Mouse (Mus musculus) spleen, postnatal 4 days (tissue): ENCODE data around the gene Retreg3.
"Not testable (repeated sequence)": the region's sequence is repeated elsewhere in the genome, so short reads cannot be mapped to it uniquely, and the experiment has no call there.

Source experiments
- DNase-seq, 2 experiments: peaks; one replicate each; pipeline ENCODE4 v3.0.0; 2022; ENCODE audit warnings: low spot score in 2 of 2

Retreg3 gene

DNA sequence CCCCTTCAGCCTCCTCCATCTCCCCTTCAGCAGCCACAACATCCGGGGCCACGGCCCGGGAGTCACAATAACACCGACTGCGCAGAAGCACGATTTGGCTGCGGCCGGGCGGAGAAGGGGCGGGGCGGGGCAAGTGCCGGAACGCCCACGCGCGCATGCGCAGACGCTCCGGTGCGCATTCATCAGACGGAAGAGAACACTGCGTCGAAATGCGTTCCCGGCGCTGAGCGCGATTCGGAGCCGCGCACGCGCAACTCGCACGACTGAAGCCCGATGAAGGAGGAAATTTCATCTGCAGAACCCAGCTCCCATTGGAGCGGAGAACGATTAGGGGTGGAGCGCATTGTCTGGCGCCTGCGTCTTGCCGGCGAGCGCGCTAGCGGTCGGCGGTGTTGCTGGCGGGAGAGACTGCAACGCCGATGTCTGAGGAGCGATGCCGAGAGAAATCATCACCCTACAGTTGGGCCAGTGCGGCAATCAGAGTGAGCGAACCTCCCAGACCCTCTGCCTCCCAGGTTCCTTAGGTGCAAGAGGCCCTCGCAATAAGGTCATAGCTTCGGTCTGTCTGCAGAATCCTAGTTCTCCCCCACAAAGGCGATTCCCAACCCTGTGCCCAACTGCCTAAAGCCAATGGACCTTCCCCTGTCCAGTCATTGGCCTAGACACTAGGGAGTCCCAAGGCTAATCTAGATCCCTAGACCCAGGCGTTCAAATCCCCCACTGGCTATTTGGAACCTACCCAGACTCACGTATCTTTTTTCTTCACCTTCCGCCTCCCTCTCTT is at the start of gene Retreg3, which contains the start of gene Tubg1:
Gene Retreg3, minus strand, starts transcription at position 133 of the 784 bp plus-strand sequence.
Gene Tubg1, plus strand, starts transcription at position 178 of the 784 bp plus-strand sequence.
- peak; percentile 99 to 100 for DNase-seq

DNA sequence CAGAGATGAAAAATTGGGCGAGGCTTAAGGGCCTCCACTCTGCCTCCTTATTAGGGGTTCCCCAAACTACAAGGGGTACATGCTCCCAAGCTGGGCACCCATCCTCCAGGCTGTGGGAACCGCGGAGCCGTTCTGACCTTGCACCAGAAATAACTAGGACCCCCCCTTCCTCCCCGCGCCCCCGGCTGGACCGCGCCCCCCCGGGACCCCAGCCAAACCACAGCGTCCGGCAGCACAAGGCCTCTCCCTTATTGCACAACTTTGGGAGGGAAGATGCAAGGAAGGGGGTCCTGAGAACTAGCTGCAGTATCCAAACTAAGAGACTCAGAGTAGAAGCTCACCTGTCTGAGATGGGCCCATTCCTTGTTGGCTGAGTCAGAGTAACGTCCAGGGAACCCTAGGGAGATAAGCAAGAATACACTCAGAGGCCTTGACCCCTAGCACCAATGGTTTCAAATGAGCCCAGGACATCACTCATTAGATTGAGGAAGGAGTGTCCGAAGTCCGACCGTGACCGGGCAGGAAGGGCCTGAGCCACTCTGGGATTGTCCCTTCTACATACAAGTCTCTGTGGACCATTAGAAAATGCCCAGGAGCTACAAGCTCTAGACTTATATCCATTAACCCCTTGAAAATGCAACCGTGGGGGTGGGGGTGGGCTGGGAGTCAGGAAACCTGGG is 48.7 kb upstream of the Retreg3 start:
- DNase-seq = peak in 1 of 2 experiments; percentile 63

GRCm38 (mm10) chr11:101167963-101168300 is 48.2 kb upstream of the Retreg3 start:
- DNase-seq = no peak

GRCm38 (mm10) chr11:101167211-101167962 is 47.7 kb upstream of the Retreg3 start:
- DNase-seq = peak in 1 of 2 experiments; percentile 58

GRCm38 (mm10) chr11:101166357-101166756 is 46.7 kb upstream of the Retreg3 start:
- DNase-seq = no peak

- no peak for DNase-seq
These were observed 45.2 kb upstream of the Retreg3 start for GRCm38 (mm10) chr11:101164677-101165580.

DNA sequence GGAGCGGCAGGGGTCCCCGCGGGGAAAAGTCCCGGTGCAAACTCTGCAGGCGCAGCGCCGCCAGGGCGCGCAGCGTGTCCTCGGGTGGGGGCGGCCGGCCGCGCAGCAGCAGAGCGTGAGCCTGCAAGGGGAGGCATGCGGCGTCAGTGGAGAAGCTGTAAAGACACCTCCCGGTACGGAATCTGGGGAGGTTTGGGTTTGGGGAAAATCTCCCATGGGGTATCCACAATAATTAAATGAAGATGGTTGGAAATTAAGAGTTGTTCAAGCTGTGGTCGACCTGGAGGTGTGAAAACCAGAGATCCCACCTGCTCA is 44.6 kb upstream of the Retreg3 start:
- no peak for DNase-seq

- no peak for DNase-seq
These were observed 44.0 kb upstream of the Retreg3 start for GRCm38 (mm10) chr11:101163476-101164350.

- DNase-seq = peak in 1 of 2 experiments; percentile 63
These were observed 43.1 kb upstream of the Retreg3 start for GRCm38 (mm10) chr11:101162772-101163171.

DNA sequence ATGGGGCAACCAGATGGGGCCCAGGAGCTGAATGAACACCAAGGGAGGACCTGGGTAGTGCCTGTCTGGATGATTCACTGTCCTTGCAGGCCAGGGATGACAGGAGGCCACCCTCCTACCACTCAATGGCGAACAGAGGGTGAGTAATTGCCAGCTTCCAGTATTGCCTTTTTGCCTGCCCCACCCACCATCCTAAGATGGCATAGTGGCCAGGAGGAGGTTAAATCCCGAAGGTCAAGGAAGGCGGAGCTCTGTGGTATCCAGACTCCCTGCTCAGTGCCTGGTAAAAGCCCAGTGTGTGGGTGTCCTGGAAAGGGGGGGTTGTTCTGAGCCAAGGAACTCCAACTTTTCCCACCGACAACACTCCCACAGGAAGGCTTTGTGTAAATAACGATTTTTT is 42.6 kb upstream of the Retreg3 start:
- no peak for DNase-seq

GRCm38 (mm10) chr11:101161551-101161950 is 41.9 kb upstream of the Retreg3 start:
- DNase-seq = no peak

DNA sequence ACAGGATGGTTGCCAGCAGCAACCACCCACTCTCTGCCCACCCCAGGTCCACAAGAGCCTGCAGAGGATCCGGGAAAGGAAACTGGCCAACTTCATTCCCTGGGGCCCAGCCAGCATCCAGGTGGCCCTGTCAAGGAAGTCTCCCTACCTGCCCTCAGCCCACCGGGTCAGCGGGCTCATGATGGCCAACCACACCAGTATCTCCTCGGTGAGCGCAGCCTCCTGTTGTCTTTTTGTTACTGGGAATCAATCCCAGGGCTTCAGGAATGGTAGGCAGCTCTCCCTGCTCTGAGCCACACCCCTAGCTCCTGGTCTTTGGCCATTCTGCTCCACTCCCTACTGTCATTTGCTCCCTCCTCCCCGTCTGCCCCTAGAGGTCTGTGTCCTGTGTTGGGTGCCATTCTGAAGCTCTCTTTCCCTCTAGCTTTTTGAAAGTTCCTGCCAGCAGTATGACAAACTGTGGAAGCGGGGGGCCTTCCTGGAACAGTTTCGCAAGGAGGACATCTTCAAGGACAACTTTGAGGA is 41.4 kb upstream of the Retreg3 start:
- not testable (repeated sequence) for DNase-seq

GRCm38 (mm10) chr11:101160151-101160550 is 40.5 kb upstream of the Retreg3 start:
- not testable (repeated sequence) for DNase-seq

- DNase-seq = peak; percentile 52 to 72
These were observed 36.2 kb upstream of the Retreg3 start, which contains the start of gene Tubg2 for GRCm38 (mm10) chr11:101155728-101156371. Gene Tubg2, plus strand, starts transcription at chr11:101155907.

DNA sequence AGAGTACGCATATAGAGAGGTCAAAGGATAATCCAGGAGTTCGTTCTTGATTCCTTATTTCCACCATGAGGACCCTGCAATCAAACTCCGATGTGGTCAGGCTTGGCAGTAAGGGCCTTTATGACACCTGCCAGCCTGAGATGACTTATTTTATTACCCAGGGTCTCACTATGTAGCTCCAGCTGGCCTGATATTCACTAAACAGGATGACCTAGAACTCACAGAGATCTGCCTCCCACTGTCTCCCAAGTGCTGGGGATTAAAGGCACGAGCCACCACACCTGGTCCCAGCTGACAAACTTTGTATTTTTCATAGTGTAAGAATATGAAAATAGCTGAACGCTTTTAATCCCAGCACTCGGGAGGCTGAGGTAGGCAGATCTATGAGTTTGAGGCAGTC is 35.5 kb upstream of the Retreg3 start:
- DNase-seq = no peak

GRCm38 (mm10) chr11:101154648-101155047 is 35.0 kb upstream of the Retreg3 start:
- no peak for DNase-seq

DNA sequence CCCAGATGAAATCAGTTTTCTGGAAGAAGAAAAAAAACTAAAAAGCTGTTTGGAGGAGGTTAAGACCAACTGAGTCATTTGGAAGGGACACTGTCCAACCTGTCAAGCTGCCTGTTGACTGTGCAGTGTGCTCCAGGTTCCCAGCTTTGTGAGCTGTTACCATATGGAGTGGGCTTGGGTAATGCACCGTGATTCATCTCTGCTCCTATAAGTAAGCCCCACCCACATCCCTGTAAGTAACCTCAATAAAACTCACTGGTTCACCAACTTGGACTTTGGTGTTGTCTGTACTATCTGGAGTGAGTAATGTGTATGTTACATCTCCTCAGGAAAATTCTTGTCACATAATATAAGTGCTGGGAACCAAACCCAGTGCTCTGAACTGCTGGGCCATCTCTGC is 33.1 kb upstream of the Retreg3 start:
- DNase-seq = no peak

- no peak for DNase-seq
These were observed 31.4 kb upstream of the Retreg3 start for GRCm38 (mm10) chr11:101151063-101151462.
